Mouse (Mus musculus) stomach, postnatal 0 days (tissue): ENCODE data around the gene Obp2b. TPM values are rescaled to one million over a fixed set of nuclear protein-coding genes. Genes with fewer than 3 reads are reported as not detected.
"Not testable (repeated sequence)": the region's sequence is repeated elsewhere in the genome, so short reads cannot be mapped to it uniquely, and the experiment has no call there.

ENCODE experiments used
- ATAC-seq: fragments of 200-750 bp; cut with Nextera tagmentation; 2 replicates; pipeline ENCODE4 v1.8.0; 2017; ENCODE audit not compliant: low FRiP score, low TSS enrichment
- DNase-seq: peaks from one replicate; pipeline ENCODE4 v3.0.0-alpha.2; 2016; ENCODE audit warnings: low spot score
- H3K27ac ChIP-seq: fragments of 300-500 bp; sonication (generic); replicated peaks from 2 replicates; pipeline ENCODE4 v1.5.1; 2014; ENCODE audit warnings: mild to moderate bottlenecking, control low read depth
- H3K27me3 ChIP-seq: fragments of 300-500 bp; sonication (generic); 2 replicates; pipeline ENCODE4 v1.6.1; 2014; ENCODE audit warnings: low read length; ENCODE audit not compliant: control insufficient read depth, insufficient read depth
- H3K36me3 ChIP-seq: fragments of 300-500 bp; sonication (generic); 2 replicates; pipeline ENCODE4 v1.6.1; 2014; ENCODE audit warnings: low read length, mixed read lengths; ENCODE audit not compliant: control insufficient read depth, insufficient read depth
- H3K4me1 ChIP-seq: fragments of 300-500 bp; sonication (generic); replicated peaks from 2 replicates; pipeline ENCODE4 v1.6.1; 2014; ENCODE audit warnings: antibody characterized with exemption; ENCODE audit not compliant: control insufficient read depth, insufficient read depth
- H3K4me2 ChIP-seq: fragments of 300-500 bp; sonication (generic); replicated peaks from 2 replicates; pipeline ENCODE4 v1.6.1; 2014; ENCODE audit warnings: low read depth, mild to moderate bottlenecking, control low read depth, moderate library complexity
- H3K4me3 ChIP-seq: fragments of 300-500 bp; sonication (generic); 2 replicates; pipeline ENCODE4 v1.5.1; 2014; ENCODE audit warnings: low read depth, low read length, control low read depth
- H3K9ac ChIP-seq: fragments of 300-500 bp; sonication (generic); 2 replicates; pipeline ENCODE4 v1.6.1; 2014; ENCODE audit warnings: mild to moderate bottlenecking, low read length, control low read depth, mixed read lengths
- H3K9me3 ChIP-seq: fragments of 300-500 bp; sonication (generic); 2 replicates; pipeline ENCODE4 v1.6.1; 2016; ENCODE audit warnings: low read length; ENCODE audit not compliant: control insufficient read depth
- CTCF ChIP-seq: IDR thresholded peaks from 2 replicates; pipeline ENCODE4 v1.5.1; 2016; ENCODE audit warnings: antibody characterized with exemption, low read depth, mild to moderate bottlenecking, moderate library complexity
- EP300 ChIP-seq: optimal IDR thresholded peaks from 2 replicates; pipeline ENCODE3; 2016; ENCODE audit warnings: antibody characterized with exemption
- WGBS: fragments of 180-500 bp; shearing (Covaris S2); extraction: QIAGEN DNeasy Blood & Tissue Kit; methylation state at CpG from one replicate; pipeline ENCODE4 v1.1.7; 2014; 5-methylcytosine and 5-hydroxymethylcytosine counted together
- polyA plus RNA-seq: library from polyadenylated mRNA; unstranded; fragments of >200 nt; fragmentation: Nextera tagmentation; extraction: Ambion mirVana; gene quantifications from 2 replicates; pipeline ENCODE4 v1.2.1, GENCODE M21; 2015

Obp2b gene
- polyA plus RNA-seq: not detected in 2 replicates

DNA sequence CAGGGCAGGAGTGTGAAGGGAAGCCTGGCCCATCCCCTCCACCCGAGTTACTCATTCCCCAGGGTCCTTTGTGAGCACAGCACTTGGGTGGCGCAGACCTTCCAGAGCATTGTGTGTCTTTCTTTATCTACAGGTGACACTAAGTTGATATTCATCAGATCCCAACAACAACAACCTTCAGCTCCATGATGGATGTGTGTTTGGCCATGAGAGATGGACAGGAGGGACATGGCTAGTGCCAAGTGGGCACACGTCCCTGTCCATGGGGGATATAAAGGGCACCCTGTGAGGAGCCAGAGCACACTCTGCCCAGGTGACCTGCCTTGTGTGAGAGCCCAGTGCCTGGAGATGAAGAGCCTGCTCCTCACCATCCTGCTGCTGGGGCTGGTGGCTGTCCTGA, at the start of gene Obp2b:
TSS of gene Obp2b (plus strand) at position 301 of the 400 bp plus-strand sequence.
- not testable (repeated sequence) for H3K36me3 ChIP-seq, H3K9ac ChIP-seq, H3K27ac ChIP-seq, H3K4me1 ChIP-seq, H3K4me3 ChIP-seq, H3K9me3 ChIP-seq, ATAC-seq, H3K4me2 ChIP-seq, H3K27me3 ChIP-seq, DNase-seq
- 48% methylated on average over 3 of the region's 3 CpGs for WGBS

DNA sequence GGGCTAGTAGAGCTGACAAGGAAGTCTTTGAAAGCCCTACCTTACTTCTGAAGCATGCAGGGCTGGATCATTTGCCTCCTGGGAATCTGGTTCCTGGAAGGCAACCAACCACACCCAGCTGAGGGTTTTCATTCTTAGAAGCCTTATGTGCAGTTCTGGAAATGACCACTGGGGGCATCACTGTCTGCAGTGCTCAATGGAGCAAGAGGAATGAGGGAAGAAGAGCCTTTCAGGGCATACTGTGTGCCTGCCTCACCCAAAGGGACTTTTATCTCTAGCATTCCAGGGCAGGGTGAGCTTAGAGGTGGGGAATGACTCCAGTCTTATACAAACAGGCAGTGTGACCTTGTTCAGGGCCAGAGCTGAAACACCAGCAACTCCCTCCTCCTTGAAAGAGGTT, 42.2 kb upstream of the Obp2b start:
- Histone ChIP-seq H3K4me3 (no peak overlapping the region), H3K4me2 (no peak overlapping the region), H3K9me3 (no peaks in the 10 kb centered on the region), H3K36me3 (no peaks in the 10 kb centered on the region), H3K4me1 (no peaks in the 10 kb centered on the region), H3K9ac (no peak overlapping the region), H3K27me3 (no peaks in the 10 kb centered on the region), H3K27ac (no peak overlapping the region)
- TF ChIP-seq CTCF: peak; percentile 84
- TF ChIP-seq EP300: no peak
- ATAC-seq: peak; percentile 70
- DNase-seq: peak; percentile 87

DNA sequence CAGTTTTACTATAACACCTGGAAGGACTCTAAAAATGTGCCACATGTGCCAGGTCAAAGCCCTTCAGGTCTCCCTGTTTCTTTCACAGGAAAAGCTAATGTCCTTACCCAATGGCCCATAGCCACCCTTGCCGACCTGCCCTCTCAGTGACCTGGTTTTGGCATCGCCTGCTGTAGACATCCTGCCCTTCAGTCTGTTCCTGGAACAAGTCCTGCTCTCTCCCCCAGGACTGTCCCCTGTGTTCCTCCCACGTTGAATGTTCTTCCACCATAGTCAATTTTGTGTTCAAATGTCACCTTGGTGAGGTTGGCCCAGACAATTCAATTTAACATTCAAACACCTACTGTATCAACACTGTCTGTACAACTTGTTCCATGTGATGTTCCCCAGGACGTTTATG, 39.9 kb upstream of the Obp2b start:
- WGBS: 46% methylated on average over 4 of the region's 4 CpGs
- Histone ChIP-seq H3K27ac (no peak overlapping the region), H3K4me1 (no peaks in the 10 kb centered on the region), H3K27me3 (no peaks in the 10 kb centered on the region), H3K9ac (no peak overlapping the region), H3K4me3 (no peak overlapping the region), H3K36me3 (no peaks in the 10 kb centered on the region), H3K9me3 (no peaks in the 10 kb centered on the region), H3K4me2 (no peak overlapping the region)
- DNase-seq (no peak), ATAC-seq (no peak)
- TF ChIP-seq EP300 (no peak), CTCF (no peak)

DNA sequence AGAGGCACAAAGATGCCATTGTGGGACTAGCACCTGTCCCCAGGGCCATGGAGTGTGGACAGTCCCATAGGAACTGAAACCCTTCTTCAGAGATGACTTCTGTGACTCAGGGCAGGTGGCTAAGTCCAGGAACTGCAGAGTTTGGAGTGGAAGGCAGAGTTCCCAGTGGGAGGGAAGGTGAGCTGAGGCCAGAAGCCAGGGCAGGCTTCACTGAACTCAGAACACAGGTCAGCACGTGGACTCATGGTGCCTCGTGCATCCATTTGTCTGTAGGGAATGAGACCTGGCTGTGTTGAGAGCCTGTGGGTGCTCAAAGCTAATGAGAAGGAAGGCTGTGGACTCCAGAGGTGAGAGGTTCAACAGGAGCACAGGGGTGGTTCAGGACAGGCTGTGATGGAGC, 38.1 kb upstream of the Obp2b start:
- DNase-seq (no peak), ATAC-seq (no peak)
- no peaks in the 10 kb centered on the region for H3K9me3 ChIP-seq
- H3K4me1 ChIP-seq: no peaks in the 10 kb centered on the region
- H3K9ac ChIP-seq: no peak overlapping the region
- TF ChIP-seq CTCF: no peak
- no peak for TF ChIP-seq EP300
- no peak overlapping the region for H3K27ac ChIP-seq
- no peak overlapping the region for H3K4me3 ChIP-seq
- H3K27me3 ChIP-seq: no peaks in the 10 kb centered on the region
- H3K36me3 ChIP-seq: no peaks in the 10 kb centered on the region
- 89% methylated on average over 2 of the region's 2 CpGs for WGBS
- H3K4me2 ChIP-seq: no peak overlapping the region

DNA sequence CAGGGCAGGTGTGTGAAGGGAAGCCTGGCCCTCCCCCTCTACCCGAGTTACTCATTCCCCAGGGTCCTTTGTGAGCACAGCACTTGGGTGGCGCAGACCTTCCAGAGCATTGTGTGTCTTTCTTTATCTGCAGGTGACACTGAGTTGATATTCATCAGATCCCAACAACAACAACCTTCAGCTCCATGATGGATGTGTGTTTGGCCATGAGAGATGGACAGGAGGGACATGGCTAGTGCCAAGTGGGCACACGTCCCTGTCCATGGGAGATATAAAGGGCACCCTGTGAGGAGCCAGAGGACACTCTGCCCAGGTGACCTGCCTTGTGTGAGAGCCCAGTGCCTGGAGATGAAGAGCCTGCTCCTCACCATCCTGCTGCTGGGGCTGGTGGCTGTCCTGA, 37.1 kb upstream of the Obp2b start, which contains the start of gene Obp2a:
TSS of gene Obp2a (plus strand) at position 301 of the 400 bp plus-strand sequence.
- H3K36me3 ChIP-seq, H3K27me3 ChIP-seq, H3K9ac ChIP-seq, ATAC-seq, DNase-seq, H3K4me2 ChIP-seq, H3K9me3 ChIP-seq, H3K4me1 ChIP-seq, H3K27ac ChIP-seq, H3K4me3 ChIP-seq: not testable (repeated sequence)
- 61% methylated on average over 3 of the region's 3 CpGs for WGBS

DNA sequence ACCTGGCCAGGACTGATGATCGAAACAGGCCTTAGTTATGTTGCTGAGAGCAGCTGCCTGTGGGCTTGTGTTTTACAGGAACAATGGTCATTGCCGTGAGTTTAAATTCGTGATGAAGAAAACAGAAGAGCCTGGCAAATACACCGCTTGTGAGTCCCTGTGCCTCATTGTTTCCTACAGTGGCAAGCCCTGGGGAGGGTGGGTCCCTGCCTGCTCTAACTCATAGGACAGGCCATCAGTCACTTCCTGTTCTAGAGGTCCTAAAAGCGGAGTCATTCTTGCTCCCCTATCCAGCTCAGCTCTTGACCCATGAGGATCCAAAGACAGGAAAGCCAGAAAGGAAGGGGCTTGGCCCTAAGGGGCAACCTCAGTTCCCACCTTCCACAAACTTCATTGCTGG, 35.8 kb upstream of the Obp2b start:
- Histone ChIP-seq H3K36me3 (no peaks in the 10 kb centered on the region), H3K4me1 (no peaks in the 10 kb centered on the region), H3K9me3 (no peaks in the 10 kb centered on the region), H3K27ac (no peak overlapping the region), H3K9ac (no peak overlapping the region), H3K27me3 (no peaks in the 10 kb centered on the region), H3K4me2 (no peak overlapping the region), H3K4me3 (no peak overlapping the region)
- 64% methylated on average over 5 of the region's 5 CpGs for WGBS
- ATAC-seq (no peak), DNase-seq (no peak)
- TF ChIP-seq CTCF (no peak), EP300 (no peak)
